Comparison of ENCODE assay signal across 8 mouse cellular contexts in genomic region chr11:63919211-63920098, GRCm38 (mm10). TPM values are rescaled to one million over a fixed set of nuclear protein-coding genes. Genes with fewer than 3 reads are reported as not detected.
DNase-seq lines count a peak whose midpoint lies in the region; ATAC-seq and TF ChIP-seq lines count a peak whose summit lies in the region.

No protein-coding gene starts in this region.

- no peak for ATAC-seq in lung, embryonic 15.5 days (ENCODE audit: borderline replicate concordance, extremely low read depth, low FRiP score, low TSS enrichment)
- ATAC-seq in embryonic facial prominence, embryonic 15.5 days (ENCODE audit: insufficient number of reproducible peaks, low FRiP score, low TSS enrichment, low read depth) = no peak
- ATAC-seq in limb, embryonic 12.5 days (ENCODE audit: insufficient number of reproducible peaks, insufficient read depth, low FRiP score, low TSS enrichment, low read depth) = no peak
- ATAC-seq in activated CD4-positive, CD25-positive, alpha-beta regulatory T cell, adult 4 months = no peak

- H3K9me3 ChIP-seq in lung, embryonic 15.5 days = no peaks in the 10 kb centered on the region
- H3K9me3 ChIP-seq in embryonic facial prominence, embryonic 15.5 days (replicated peaks) = no peaks in the 10 kb centered on the region
- H3K9me3 ChIP-seq in limb, embryonic 12.5 days = no peaks in the 10 kb centered on the region

- no peak for TF ChIP-seq POLR2A in small intestine, adult 2 months (IDR thresholded peaks at IDR 0.05; ENCODE audit: low read depth, low read length)

- H3K27me3 ChIP-seq in lung, embryonic 15.5 days = peaks cover 95% of the 10 kb centered on the region
- peaks cover 24% of the 10 kb centered on the region for H3K27me3 ChIP-seq in embryonic facial prominence, embryonic 15.5 days
- H3K27me3 ChIP-seq in limb, embryonic 12.5 days = peaks cover 62% of the 10 kb centered on the region
- peaks cover 58% of the 10 kb centered on the region for H3K27me3 ChIP-seq in small intestine, adult 2 months (ENCODE audit: control insufficient read depth, insufficient read depth, low read length)

- H3K9ac ChIP-seq in lung, embryonic 15.5 days = no peak overlapping the region
- 0 out of 2 replicates have a peak overlapping the region, but pooled peaks have one; percentile 18 for H3K9ac ChIP-seq in embryonic facial prominence, embryonic 15.5 days
- H3K9ac ChIP-seq in limb, embryonic 12.5 days (replicated peaks) = peak overlapping the region; percentile 95

- H3K27ac ChIP-seq in lung, embryonic 15.5 days = no peak overlapping the region
- H3K27ac ChIP-seq in embryonic facial prominence, embryonic 15.5 days (replicated peaks) = peak overlapping the region; percentile 17; the same call in 1 of the 2 replicates
- peak overlapping the region; percentile 89 for H3K27ac ChIP-seq in limb, embryonic 12.5 days
- no peak overlapping the region for H3K27ac ChIP-seq in small intestine, adult 2 months (ENCODE audit: insufficient read depth, low read depth, low read length)

- H3K4me2 ChIP-seq in lung, embryonic 15.5 days = peak overlapping the region; percentile 95
- H3K4me2 ChIP-seq in embryonic facial prominence, embryonic 15.5 days (replicated peaks) = peak overlapping the region; percentile 94
- peak overlapping the region; percentile 84 for H3K4me2 ChIP-seq in limb, embryonic 12.5 days

- peak overlapping the region; percentile 45 for H3K4me3 ChIP-seq in lung, embryonic 15.5 days
- peak overlapping the region; percentile 68 for H3K4me3 ChIP-seq in embryonic facial prominence, embryonic 15.5 days (replicated peaks)
- peak overlapping the region; percentile 82 for H3K4me3 ChIP-seq in limb, embryonic 12.5 days (replicated peaks)
- peak overlapping the region; percentile 70 for H3K4me3 ChIP-seq in small intestine, adult 2 months (ENCODE audit: low read depth, low read length)

- peaks cover 51% of the 10 kb centered on the region for H3K4me1 ChIP-seq in lung, embryonic 15.5 days
- H3K4me1 ChIP-seq in embryonic facial prominence, embryonic 15.5 days = peaks cover 65% of the 10 kb centered on the region
- H3K4me1 ChIP-seq in limb, embryonic 12.5 days (replicated peaks) = peaks cover 66% of the 10 kb centered on the region
- peaks cover 14% of the 10 kb centered on the region for H3K4me1 ChIP-seq in small intestine, adult 2 months (ENCODE audit: control insufficient read depth, insufficient read depth, insufficient read length, low read length)

- no peaks in the 10 kb centered on the region for H3K36me3 ChIP-seq in lung, embryonic 15.5 days
- H3K36me3 ChIP-seq in embryonic facial prominence, embryonic 15.5 days = no peaks in the 10 kb centered on the region
- H3K36me3 ChIP-seq in limb, embryonic 12.5 days = no peaks in the 10 kb centered on the region
- no peaks in the 10 kb centered on the region for H3K36me3 ChIP-seq in small intestine, adult 2 months (ENCODE audit: control insufficient read depth, insufficient read depth, low read length)

- WGBS in lung, embryonic 15.5 days = 6% methylated on average over 52 of the region's 52 CpGs
- WGBS in embryonic facial prominence, embryonic 15.5 days = 5% methylated on average over 51 of the region's 52 CpGs
- WGBS in limb, embryonic 12.5 days = under 1% methylated on average over 52 of the region's 52 CpGs
- WGBS in small intestine, adult 2 months = 13% methylated on average over 52 of the region's 52 CpGs

- DNase-seq in lung, postnatal 10 days = no peak
- no peak for DNase-seq in cerebellum, postnatal 10 days
- DNase-seq in layer of hippocampus, adult 8-10 months (ENCODE audit: low spot score in 2 of 2) = no peak

- TF ChIP-seq CTCF in small intestine, adult 2 months (IDR thresholded peaks at IDR 0.05; ENCODE audit: extremely low read depth, insufficient read length, insufficient replicate concordance, low read depth, low read length) = no peak

RNA-seq across cellular contexts. Expression of gene Hs3st3b1, which starts 2.6 kb away (rescaled TPM):
- polyA plus RNA-seq in lung, embryonic 15.5 days (2015; fragmentation: Nextera tagmentation; extraction: Ambion mirVana) = 0.86 and 1.00 TPM in 2 replicates
- polyA plus RNA-seq in embryonic facial prominence, embryonic 15.5 days (2015; fragmentation: Nextera tagmentation; extraction: Ambion mirVana) = 11.6 and 13.1 TPM in 2 replicates
- 23.5 and 32.8 TPM in 2 replicates for polyA plus RNA-seq in limb, embryonic 12.5 days (2016; fragmentation: Nextera tagmentation; extraction: Ambion mirVana)
- polyA plus RNA-seq in small intestine, adult 2 months (2012; rRNA removed) = 3.7 and 10.3 TPM in 2 replicates
- 1 to 10 TPM; 2.5 to 3.0 TPM for polyA plus RNA-seq in activated CD4-positive, CD25-positive, alpha-beta regulatory T cell, adult 4 months (2017; shearing (Covaris generic))
- 1 to 10 TPM in 2 of 4 experiments, under 1 TPM in 2; 0.45 to 1.6 (median 0.90) TPM for total RNA-seq in layer of hippocampus, adult 8-10 months (2022)

Comparison
In these comparisons a context has a peak if more than half of its experiments do, and no peak if none do; other contexts are left out.
1. H3K27ac ChIP-seq: peak in embryonic facial prominence, embryonic 15.5 days (single experiment) and limb, embryonic 12.5 days (single experiment); none in lung, embryonic 15.5 days (single experiment) and small intestine, adult 2 months (single experiment).
2. Peak in every context shown above with its lines, with median percentiles within 50 percentile points of each other: H3K4me2 ChIP-seq and H3K4me3 ChIP-seq.